Mouse (Mus musculus) spleen, postnatal 4 days (tissue): ENCODE data around the gene Krit1.
"Not testable (repeated sequence)": the region's sequence is repeated elsewhere in the genome, so short reads cannot be mapped to it uniquely, and the experiment has no call there.

Experiments used
- DNase-seq, 2 experiments: peaks; one replicate each; pipeline ENCODE4 v3.0.0; 2022; ENCODE audit warnings: low spot score in 2 of 2

Krit1 gene

GRCm38 (mm10) chr5:3802433-3803291 lies at the start of gene Krit1, which contains the start of gene Ankib1:
Gene Krit1, plus strand, starts transcription at chr5:3803184.
Gene Ankib1, minus strand, starts transcription at chr5:3802925.
- DNase-seq, result peak; percentile 87 to 93

- DNase-seq, result no peak
Observed at GRCm38 (mm10) chr5:3771512-3771911, 31.5 kb upstream of the Krit1 start.

GRCm38 (mm10) chr5:3772017-3772416 lies 31.0 kb upstream of the Krit1 start:
- no peak for DNase-seq

DNA sequence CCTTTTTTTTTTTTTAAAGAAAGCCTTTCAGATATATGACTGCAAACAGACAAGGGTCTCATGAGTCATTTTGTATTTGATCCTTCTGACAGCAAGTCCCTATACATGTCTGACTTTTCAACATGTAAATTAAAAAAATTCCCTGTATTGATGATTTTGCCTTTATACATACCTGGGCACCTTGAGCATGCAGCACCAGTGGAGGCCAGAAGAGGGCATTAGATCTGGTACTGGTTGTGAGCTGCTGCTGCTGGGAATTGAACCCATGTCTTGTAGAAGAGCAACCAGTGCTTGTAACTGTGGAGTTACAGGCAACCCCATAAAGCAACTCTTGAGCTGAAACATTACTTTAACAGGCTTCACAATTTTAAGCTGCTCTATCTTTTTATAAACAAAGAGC lies 20.3 kb upstream of the Krit1 start:
- DNase-seq, result peak in 1 of 2 experiments; percentile 25

GRCm38 (mm10) chr5:3783947-3784681 lies 18.9 kb upstream of the Krit1 start:
- DNase-seq, result no peak

DNA sequence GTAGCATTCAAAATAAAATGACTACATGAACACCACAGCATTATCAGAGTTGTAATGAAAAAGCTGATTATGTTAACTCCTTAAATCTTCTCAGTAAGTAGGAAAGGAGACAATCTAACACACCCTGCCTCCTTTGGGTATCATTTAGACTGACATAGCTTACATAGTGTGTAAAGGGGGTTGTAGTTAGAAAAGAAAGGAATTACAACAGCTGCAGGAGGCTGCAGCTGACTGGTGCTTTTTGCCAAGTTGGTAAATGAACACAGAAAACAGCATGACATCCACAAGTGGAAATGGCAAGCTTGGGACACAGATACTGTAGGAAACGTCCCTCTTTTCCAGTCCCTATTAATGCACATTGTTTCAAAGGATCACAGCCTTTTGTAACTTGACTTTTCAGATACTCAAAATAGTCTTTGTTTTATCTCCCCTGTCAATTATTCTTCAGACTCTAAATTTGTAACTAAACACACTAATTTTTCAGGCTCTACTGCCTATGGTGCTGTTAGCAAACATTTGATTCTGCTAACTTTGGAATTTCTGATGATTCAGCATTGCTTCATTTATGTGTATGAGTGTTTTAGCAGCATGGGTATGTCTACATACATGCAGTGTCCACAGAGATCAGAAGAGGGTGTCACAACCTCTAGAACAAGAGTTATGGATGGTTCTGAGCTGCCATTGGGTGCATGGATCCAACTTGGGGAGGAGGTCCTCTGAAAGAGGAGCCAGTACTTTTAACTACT lies 18.1 kb upstream of the Krit1 start:
- no peak for DNase-seq

GRCm38 (mm10) chr5:3787548-3787947 lies 15.4 kb upstream of the Krit1 start:
- no peak for DNase-seq

DNA sequence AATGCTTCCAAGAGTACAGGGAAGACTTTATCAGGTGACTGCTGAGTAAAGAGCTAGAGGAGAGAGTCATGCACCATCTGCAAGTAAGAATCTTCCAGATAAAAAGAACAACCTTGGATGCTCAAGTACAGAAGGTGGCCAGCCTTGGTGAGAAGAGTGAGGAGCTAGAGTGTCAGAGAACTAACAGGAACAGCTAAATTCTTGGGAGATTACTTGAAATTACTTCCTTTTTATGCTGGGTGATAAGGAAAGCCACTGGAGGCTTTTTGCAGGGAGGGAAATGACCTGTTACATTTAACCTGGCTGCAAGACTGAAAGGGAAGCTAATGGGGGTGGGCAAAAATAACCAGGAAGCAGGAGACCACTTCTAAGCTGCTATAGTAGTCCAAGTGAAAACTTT lies 11.9 kb upstream of the Krit1 start:
- DNase-seq, result no peak

- not testable (repeated sequence) for DNase-seq
Observed at GRCm38 (mm10) chr5:3797101-3797500, 5.9 kb upstream of the Krit1 start.

DNA sequence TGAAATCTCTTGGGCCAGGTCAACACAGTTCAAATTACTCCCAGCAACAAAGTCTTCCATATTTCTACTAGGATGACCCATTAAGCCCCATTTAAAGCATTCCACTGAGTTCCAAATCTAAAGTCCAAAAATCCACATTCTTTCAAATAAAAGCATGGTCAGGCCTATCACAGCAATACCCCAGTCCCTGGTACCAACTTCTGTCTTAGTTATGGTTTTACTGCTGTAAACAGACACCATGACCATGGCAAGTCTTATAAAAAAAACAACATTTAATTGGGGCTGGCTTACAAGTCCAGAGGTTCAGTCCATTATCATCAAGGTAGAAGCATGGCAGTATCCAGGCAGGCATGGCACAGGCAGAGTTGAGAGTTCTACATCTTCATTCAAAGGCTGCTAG lies 4.3 kb upstream of the Krit1 start:
- not testable (repeated sequence) for DNase-seq

- no peak for DNase-seq
Observed at GRCm38 (mm10) chr5:3800041-3800440, 2.9 kb upstream of the Krit1 start.

DNA sequence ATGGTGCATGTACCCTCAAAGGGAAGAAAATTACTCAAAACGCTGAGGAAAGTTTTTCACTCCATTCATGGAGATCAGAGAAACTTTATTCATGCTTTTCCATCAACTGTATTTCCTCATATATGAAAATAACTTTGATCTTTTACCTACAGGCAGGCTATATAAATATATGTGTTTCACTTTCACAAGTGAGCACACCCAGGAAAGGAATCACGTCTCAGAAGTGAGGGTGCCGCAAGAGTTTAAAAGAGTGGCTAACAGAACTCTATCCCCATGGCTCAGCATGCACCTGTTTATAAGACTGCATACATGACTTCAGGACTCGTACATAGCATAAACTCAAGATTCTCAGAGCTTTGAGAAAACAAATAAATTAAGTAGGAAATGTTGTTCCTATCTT lies 2.1 kb upstream of the Krit1 start:
- no peak for DNase-seq

- no peak for DNase-seq
Observed at GRCm38 (mm10) chr5:3801672-3802432, 1.1 kb upstream of the Krit1 start.

DNA sequence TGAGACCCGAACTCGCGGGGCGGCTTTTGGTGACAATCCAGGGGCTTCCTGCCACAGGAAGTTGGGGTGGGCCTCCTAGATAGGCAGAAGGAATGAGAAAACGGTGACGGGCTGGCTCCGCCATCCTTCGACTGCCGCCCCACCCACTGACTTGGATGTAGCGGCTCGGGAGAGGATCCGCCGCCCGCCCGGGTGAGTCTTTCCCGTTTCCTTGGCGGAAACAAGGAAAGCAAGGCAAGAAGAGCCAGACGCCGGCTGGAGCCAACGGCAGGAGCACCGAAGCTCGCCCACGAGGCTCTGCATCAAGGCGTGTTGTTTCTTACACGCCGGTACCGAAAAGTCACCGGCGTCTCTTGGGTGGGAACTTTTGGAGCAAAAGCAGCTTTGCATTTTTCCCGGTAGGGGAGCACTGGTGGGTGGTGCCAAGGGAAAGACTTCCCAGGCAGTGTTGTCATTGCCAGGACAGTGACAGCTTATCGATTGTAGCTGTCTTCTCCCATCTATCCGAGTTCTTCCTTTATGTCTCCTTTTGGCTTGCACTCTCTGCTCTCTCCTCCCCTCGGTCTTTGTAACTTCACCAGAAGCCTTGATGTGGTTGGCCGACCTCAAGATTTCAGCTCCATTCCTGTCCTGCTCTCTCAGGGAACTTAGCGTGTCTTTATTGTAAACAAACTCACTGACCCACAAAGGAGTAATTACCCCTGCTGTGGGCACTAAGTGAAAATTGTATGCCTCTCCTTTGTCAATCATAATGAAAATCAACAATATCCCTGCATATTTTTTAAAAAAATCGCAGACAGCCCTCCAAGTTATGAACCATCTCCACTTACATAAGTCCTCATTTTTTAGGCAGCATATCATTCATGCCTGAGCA lies 545 bp downstream of the Krit1 start:
- DNase-seq, result no peak

- no peak for DNase-seq
Observed at GRCm38 (mm10) chr5:3808472-3808871, 5.5 kb downstream of the Krit1 start.

DNA sequence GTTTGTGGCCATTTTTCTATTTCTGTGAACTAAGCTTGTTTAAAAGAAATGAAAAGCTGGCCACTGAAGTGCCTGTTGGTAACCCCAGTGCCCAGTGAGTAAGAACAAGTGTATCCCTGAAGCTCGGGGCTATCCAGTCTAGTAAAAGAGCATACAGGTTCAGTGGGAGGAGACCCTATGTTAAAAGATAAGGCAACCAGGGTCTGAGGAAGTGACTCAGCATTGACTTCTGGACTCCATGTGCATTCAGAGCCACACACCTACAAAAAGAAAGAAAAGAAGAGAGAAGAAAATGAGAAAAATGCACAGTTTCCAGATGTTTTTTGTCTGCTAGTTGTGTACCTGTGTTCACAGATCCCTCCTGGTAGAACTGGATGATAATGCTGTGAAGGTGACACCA lies 31.1 kb downstream of the Krit1 start:
- DNase-seq, result no peak

DNA sequence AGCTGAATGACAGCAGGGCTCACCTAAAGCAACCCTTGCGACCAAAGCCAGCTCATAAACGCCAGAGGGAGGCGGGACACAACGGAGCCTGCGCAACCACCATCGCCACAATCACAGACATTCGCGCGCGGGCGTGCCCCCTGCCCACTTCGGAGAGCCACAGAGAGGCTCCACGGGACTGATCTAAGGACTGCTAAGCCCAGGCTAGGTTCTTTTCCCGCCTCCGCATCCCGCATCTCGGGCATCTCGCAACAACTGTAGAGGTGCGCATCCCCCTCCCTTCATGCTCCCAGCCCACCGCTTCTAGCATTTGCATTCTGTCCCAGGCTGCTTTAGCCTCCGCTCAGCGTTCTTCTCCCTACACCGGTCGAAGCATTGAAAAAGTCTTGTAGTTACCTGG lies 42.0 kb downstream of the Krit1 start, which contains the start of gene Lrrd1:
Gene Lrrd1, plus strand, starts transcription at position 148 of the 400 bp plus-strand sequence.
- DNase-seq, result no peak

DNA sequence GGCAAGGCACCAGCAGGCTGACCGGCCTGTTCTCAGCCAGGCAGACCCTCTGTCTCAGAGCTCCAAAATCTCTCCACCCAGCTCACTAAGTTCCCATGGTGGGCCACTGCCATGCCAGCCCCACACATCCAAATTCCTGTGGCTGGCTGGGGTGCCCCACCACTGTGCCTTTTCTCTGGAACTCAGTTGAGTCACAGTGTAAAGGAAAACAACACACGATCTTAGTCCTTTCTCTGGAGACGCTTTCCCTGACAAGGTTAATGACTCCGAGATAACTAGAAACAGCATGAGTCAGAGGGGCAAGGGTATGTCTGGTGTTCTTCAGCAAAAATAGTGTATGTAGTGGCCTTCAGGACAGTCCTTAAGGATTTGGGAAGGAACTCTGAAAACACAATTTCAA lies 67.2 kb downstream of the Krit1 start:
- no peak for DNase-seq

DNA sequence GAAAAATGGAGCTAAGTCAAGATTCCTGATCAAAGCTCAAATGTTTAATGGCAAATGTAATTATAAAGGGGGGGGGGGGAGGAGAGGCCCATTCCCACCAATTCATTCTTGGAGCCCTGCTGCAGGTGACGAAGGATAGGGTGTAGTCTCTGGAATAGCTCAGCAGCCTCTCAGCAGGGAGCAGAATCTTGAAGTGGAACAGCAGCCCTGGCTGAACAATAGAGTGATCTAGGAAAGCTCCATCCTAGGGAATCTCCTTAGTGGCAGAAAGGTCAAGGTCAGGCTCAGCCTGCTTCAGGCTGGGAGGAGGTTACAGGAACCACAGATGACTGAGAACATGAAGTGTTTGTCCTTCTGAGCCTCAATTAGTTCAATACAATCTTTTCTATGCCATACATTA lies 69.4 kb downstream of the Krit1 start:
- no peak for DNase-seq

DNA sequence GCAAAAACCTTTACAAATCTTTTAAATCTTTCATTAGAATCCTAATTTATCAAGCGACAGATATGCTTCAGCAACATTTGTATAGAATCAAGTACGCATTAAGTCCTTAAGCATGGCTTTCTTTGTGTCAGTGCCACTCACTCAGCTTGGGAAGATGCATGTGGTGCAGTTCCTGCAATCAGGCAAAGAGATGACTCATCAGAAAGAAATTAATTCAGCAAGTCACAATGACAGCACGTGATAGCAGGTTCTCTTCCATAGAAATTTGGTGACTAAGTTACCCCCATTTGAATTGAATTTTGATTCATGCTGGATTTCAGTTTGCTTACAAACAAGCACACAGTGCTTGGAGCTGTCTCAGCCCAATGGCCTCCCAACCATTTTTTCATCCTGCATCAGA lies 70.5 kb downstream of the Krit1 start:
- no peak for DNase-seq
